Mouse (Mus musculus) 3134 (cell line): ENCODE data around the gene Gm49340.
A peak's percentile ranks its signal among the peaks of the same experiment; 100 is the strongest.
"Not testable (repeated sequence)": the region's sequence is repeated elsewhere in the genome, so short reads cannot be mapped to it uniquely, and the experiment has no call there.

Experiments
- DNase-seq: peaks from one replicate; pipeline ENCODE4 v3.0.0-alpha.2; 2011; ENCODE audit warnings: low spot score; ENCODE audit not compliant: insufficient read length; ENCODE audit errors: extremely low read depth

Gene Gm49340

GRCm38 (mm10) chr11:73329442-73329841 lies at the start of gene Gm49340, which contains the start of the genes Aspa and Spata22:
Gm49340 (plus strand) TSS chr11:73329741.
Aspa (minus strand) TSS chr11:73329596.
Spata22 (plus strand) TSS chr11:73329741.
- DNase-seq: peak; percentile 14

- no peak for DNase-seq
Measured at GRCm38 (mm10) chr11:73280710-73281109, 48.8 kb upstream of the Gm49340 start.

GRCm38 (mm10) chr11:73281528-73282027 lies 48.0 kb upstream of the Gm49340 start:
- no peak for DNase-seq

GRCm38 (mm10) chr11:73283369-73283768 lies 46.2 kb upstream of the Gm49340 start:
- no peak for DNase-seq

- peak; percentile 42 for DNase-seq
Measured at GRCm38 (mm10) chr11:73283926-73284325, 45.6 kb upstream of the Gm49340 start.

GRCm38 (mm10) chr11:73284351-73284750 lies 45.2 kb upstream of the Gm49340 start:
- peak; percentile 42 for DNase-seq

GRCm38 (mm10) chr11:73289621-73290020 lies 39.9 kb upstream of the Gm49340 start:
- no peak for DNase-seq

- no peak for DNase-seq
Measured at GRCm38 (mm10) chr11:73303123-73303522, 26.4 kb upstream of the Gm49340 start.

- DNase-seq: no peak
Measured at GRCm38 (mm10) chr11:73315961-73316360, 13.6 kb upstream of the Gm49340 start.

- DNase-seq: not testable (repeated sequence)
Measured at GRCm38 (mm10) chr11:73318581-73318980, 11.0 kb upstream of the Gm49340 start.

- not testable (repeated sequence) for DNase-seq
Measured at GRCm38 (mm10) chr11:73321064-73321463, 8.5 kb upstream of the Gm49340 start.

- no peak for DNase-seq
Measured at GRCm38 (mm10) chr11:73323906-73324830, 5.4 kb upstream of the Gm49340 start.

- peak; percentile 38 for DNase-seq
Measured at GRCm38 (mm10) chr11:73326485-73326886, 3.1 kb upstream of the Gm49340 start.

- DNase-seq: no peak
Measured at GRCm38 (mm10) chr11:73327361-73327760, 2.2 kb upstream of the Gm49340 start.

- no peak for DNase-seq
Measured at GRCm38 (mm10) chr11:73333357-73333756, 3.8 kb downstream of the Gm49340 start.

- no peak for DNase-seq
Measured at GRCm38 (mm10) chr11:73336919-73337318, 7.4 kb downstream of the Gm49340 start.

- no peak for DNase-seq
Measured at GRCm38 (mm10) chr11:73350483-73350882, 20.9 kb downstream of the Gm49340 start, which contains the start of gene Olfr20. Olfr20 (plus strand) TSS chr11:73350783.

- no peak for DNase-seq
Measured at GRCm38 (mm10) chr11:73370946-73371345, 41.4 kb downstream of the Gm49340 start, which contains the start of gene Olfr376. Olfr376 (plus strand) TSS chr11:73371246.

GRCm38 (mm10) chr11:73395374-73395773 lies 65.8 kb downstream of the Gm49340 start:
- DNase-seq: no peak

GRCm38 (mm10) chr11:73399514-73399913 lies 70.0 kb downstream of the Gm49340 start, which contains the start of gene Olfr1:
Olfr1 (minus strand) TSS chr11:73399614.
- no peak for DNase-seq
